Mouse (Mus musculus) hindbrain, embryonic 16.5 days (tissue): ENCODE data around the gene Chpf2. TPM values are rescaled to one million over a fixed set of nuclear protein-coding genes. Genes with fewer than 3 reads are reported as not detected.

Experiments used
- ATAC-seq: fragments of 200-750 bp; cut with Nextera tagmentation; 2 replicates; pipeline ENCODE4 v1.8.0; 2017; ENCODE audit warnings: moderate TSS enrichment, moderate library complexity
- H3K27ac ChIP-seq: fragments of 300-500 bp; sonication (generic); 2 replicates; pipeline ENCODE4 v1.5.1; 2014; ENCODE audit warnings: low read depth, mild to moderate bottlenecking, control low read depth, low read length, moderate library complexity
- H3K27me3 ChIP-seq: fragments of 300-500 bp; sonication (generic); replicated peaks from 2 replicates; pipeline ENCODE4 v1.6.1; 2014; ENCODE audit warnings: low read length; ENCODE audit not compliant: control insufficient read depth, insufficient read depth
- H3K36me3 ChIP-seq: fragments of 300-500 bp; sonication (generic); 2 replicates; pipeline ENCODE4 v1.6.1; 2014; ENCODE audit warnings: mild to moderate bottlenecking, low read length, moderate library complexity, mixed read lengths; ENCODE audit not compliant: control insufficient read depth, insufficient read depth
- H3K4me1 ChIP-seq: fragments of 300-500 bp; sonication (generic); 2 replicates; pipeline ENCODE4 v1.6.1; 2014; ENCODE audit warnings: low read depth, low read length; ENCODE audit not compliant: control insufficient read depth, insufficient read depth
- H3K4me2 ChIP-seq: fragments of 300-500 bp; sonication (generic); 2 replicates; pipeline ENCODE4 v1.6.1; 2014; ENCODE audit warnings: mild to moderate bottlenecking, low read length, control low read depth, moderate library complexity
- H3K4me3 ChIP-seq: fragments of 300-500 bp; sonication (generic); 2 replicates; pipeline ENCODE4 v1.5.1; 2014; ENCODE audit warnings: mild to moderate bottlenecking, low read length, control low read depth, moderate library complexity
- H3K9ac ChIP-seq: fragments of 300-500 bp; sonication (generic); 2 replicates; pipeline ENCODE4 v1.6.1; 2014; ENCODE audit warnings: low read depth, mild to moderate bottlenecking, control low read depth, low read length, moderate library complexity
- H3K9me3 ChIP-seq: fragments of 300-500 bp; sonication (generic); 2 replicates; pipeline ENCODE4 v1.6.1; 2014; ENCODE audit warnings: mild to moderate bottlenecking, low read length, moderate library complexity; ENCODE audit not compliant: control insufficient read depth
- WGBS: fragments of 180-500 bp; shearing (Covaris S2); extraction: QIAGEN DNeasy Blood & Tissue Kit; methylation state at CpG from one replicate; pipeline ENCODE4 v1.1.7; 2014; 5-methylcytosine and 5-hydroxymethylcytosine counted together
- polyA plus RNA-seq: library from polyadenylated mRNA; unstranded; fragments of >200 nt; fragmentation: Nextera tagmentation; extraction: Ambion mirVana; gene quantifications from 2 replicates; pipeline ENCODE4 v1.2.1, GENCODE M21; 2015

The Chpf2 gene
- polyA plus RNA-seq, 1 experiment from 2014 or later = 20.6 TPM

DNA sequence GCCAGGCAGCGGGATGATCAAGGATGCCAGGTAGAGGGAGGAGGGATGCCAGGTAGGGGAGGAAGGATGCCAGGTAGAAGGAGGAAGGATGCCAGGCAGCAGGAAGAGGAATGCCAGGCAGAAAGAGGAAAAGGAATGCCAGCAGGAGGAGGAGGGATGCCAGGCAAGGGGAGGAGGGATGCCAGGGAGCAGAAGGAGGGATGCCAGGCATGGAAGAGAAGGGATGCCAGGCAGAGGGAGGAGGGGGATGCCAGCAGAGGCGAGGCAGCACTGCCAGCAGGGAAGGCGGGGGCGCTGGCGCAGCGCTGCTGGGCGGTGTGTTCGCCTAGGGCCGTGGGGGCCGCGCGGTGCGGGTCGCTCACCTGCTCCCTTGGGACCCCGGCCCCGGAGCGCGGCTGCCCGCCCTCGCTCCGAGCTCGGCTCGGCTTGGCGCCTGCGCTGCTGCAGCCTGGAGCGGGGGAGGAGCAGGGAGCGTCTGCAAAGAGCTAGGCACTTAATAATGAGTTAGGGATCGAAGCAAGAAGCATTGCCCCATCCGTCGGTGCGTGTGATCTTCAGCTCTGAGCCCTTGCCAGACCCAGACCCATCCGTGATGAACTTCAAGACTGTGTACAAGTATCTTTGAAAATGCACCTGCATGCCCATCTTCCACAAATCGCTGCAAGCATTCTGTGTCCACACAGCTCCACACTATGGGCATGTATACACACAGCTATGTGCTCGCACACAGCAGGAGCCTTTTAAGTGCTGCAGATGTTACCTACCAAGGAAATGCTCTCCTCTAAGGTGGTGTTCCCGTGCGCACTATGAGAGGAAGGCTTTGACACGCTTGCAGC, 37.7 kb downstream of the Chpf2 start, which contains the start of gene Smarcd3:
Gene Smarcd3 (minus strand): TSS at position 426 of the 836 bp plus-strand sequence.
- Histone ChIP-seq H3K4me1 (peaks cover 30% of the 10 kb centered on the region), H3K4me3 (peak within 1 kb of the TSS; percentile 72), H3K36me3 (no peaks in the 10 kb centered on the region), H3K4me2 (peak within 1 kb of the TSS; percentile 68), H3K9me3 (no peaks in the 10 kb centered on the region), H3K27ac (peak within 1 kb of the TSS; percentile 68), H3K9ac (peak within 1 kb of the TSS; percentile 87), H3K27me3 (no peaks in the 10 kb centered on the region; the same call in 1 of the 2 replicates)
- 2% methylated on average over 37 of the region's 37 CpGs for WGBS
- peak; percentile 89 for ATAC-seq

DNA sequence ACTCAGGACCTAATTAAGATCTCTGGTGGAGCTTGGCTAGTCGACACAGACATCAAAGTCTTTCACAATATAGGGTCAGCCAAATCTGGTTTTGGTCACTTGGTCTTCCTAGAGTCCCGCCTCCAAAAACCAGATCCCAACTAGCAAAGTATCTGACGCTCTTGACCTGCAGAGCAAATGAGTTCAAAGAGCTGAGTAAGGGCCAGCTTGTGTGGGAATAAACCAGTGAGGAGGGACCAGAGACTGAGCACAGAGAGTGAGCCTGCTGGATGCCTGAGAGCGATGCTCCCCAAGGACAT, 38.2 kb downstream of the Chpf2 start:
- Histone ChIP-seq H3K36me3 (no peaks in the 10 kb centered on the region), H3K9me3 (no peaks in the 10 kb centered on the region), H3K4me1 (peaks cover 30% of the 10 kb centered on the region), H3K27me3 (no peaks in the 10 kb centered on the region; the same call in 1 of the 2 replicates), H3K27ac (no peak overlapping the region), H3K9ac (peak overlapping the region; percentile 87), H3K4me2 (peak overlapping the region; percentile 68), H3K4me3 (peak overlapping the region; percentile 72)
- ATAC-seq = peak; percentile 6; the same call in 1 of the 2 replicates
- 37% methylated on average over 4 of the region's 4 CpGs for WGBS

DNA sequence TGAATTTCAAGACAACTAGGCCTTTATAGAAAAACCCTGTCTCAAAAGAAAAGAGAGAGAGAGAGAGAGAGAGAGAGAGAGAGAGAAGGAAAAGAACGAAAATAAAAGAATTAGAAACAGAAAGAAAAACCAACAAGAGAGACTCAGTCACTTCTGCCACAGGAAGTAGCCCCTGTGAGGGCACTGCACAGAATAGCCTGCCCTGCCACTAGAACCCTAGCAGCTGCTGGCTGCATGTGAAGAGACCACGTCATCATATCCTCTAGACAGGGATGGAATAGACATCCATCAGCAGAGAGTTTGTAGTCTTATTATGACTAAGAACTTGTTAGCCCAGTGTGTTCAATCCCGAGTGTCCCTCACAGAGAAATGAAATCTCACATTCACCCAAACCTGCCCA, 43.2 kb downstream of the Chpf2 start:
- no peaks in the 10 kb centered on the region for H3K36me3 ChIP-seq
- H3K27ac ChIP-seq = no peak overlapping the region
- no peaks in the 10 kb centered on the region for H3K9me3 ChIP-seq
- no peaks in the 10 kb centered on the region for H3K27me3 ChIP-seq
- peaks cover 3% of the 10 kb centered on the region for H3K4me1 ChIP-seq
- no peak for ATAC-seq
- H3K9ac ChIP-seq = no peak overlapping the region
- no peak overlapping the region for H3K4me3 ChIP-seq
- WGBS = 76% methylated on average over 3 of the region's 3 CpGs
- H3K4me2 ChIP-seq = no peak overlapping the region

DNA sequence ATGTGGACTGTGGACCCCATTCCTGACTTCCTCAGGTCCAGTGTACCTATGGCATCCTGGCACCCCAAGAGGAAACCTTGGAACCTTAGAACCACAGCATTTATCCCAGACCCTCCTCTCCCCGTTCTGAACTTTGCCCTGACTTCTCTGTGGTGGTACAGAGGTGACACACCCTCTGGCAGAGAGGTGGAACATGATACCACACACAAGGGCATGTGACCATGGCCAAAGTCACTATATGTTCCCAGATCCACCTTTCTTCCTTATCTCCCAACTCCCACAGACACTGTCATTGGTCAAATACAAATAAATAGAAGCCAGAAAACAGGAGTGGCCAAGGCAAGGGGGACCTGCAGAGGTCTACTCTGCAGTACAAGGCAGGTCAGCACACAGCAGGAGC, 48.6 kb downstream of the Chpf2 start:
- WGBS = 53% methylated on average over 1 of the region's 1 CpGs
- H3K27ac ChIP-seq = no peak overlapping the region
- H3K9me3 ChIP-seq = no peaks in the 10 kb centered on the region
- peaks cover 3% of the 10 kb centered on the region; the same call in 1 of the 2 replicates for H3K4me1 ChIP-seq
- H3K27me3 ChIP-seq = no peaks in the 10 kb centered on the region
- ATAC-seq = no peak
- H3K4me3 ChIP-seq = no peak overlapping the region
- no peak overlapping the region for H3K9ac ChIP-seq
- no peaks in the 10 kb centered on the region for H3K36me3 ChIP-seq
- no peak overlapping the region for H3K4me2 ChIP-seq

DNA sequence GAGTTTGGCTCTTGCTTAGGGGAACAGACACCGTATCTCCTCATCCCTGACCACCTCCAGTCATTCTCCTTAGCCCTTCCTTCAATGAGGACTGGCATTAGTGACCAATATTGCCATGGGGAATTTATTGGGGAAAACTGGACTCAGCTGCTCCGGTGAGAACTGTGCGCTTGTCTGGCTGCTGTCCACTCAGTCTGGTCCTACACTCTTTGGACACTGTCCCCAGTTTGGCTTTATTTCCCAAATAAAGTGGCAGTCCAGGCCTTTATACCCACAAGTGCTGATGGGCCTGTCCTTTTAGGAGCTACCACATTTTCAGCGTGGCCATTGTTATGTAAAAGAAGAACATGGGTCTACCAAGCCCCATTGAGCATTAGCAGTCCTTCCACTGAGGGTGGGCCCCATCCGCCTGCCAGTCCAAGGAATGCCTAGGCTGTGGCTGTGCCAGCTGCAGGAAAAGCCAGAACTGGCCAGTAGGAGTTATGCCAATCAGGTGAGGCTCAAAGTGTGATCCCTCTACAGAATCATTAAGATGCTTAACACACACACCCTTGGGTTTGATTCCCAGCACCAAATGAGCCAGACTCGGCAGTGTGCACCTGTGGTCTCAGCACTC, 49.1 kb downstream of the Chpf2 start:
- no peaks in the 10 kb centered on the region for H3K27me3 ChIP-seq
- 48% methylated on average over 6 of the region's 6 CpGs for WGBS
- H3K4me1 ChIP-seq = peaks cover 3% of the 10 kb centered on the region; the same call in 1 of the 2 replicates
- ATAC-seq = peak; percentile 59
- no peak overlapping the region for H3K4me2 ChIP-seq
- H3K9me3 ChIP-seq = no peaks in the 10 kb centered on the region
- no peak overlapping the region for H3K4me3 ChIP-seq
- no peaks in the 10 kb centered on the region for H3K36me3 ChIP-seq
- no peak overlapping the region for H3K9ac ChIP-seq
- no peak overlapping the region for H3K27ac ChIP-seq

DNA sequence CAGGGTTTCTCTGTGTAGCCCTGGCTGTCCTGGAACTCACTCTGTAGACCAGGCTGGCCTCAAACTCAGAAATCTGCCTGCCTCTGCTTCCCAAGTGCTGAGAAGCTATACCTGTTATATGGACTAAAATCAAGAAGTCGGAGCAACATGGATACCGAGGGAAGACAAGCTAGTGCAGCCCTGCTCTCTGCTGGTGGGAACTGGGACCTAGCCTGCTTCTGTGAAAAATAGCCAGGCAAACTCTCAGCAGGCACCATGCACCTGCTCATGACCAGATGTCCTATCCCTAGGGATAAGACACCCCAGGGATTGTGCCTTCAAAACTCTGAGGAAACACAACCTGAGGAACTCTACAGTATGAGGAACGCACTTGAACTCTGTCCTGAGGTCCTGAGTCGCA, 50.4 kb downstream of the Chpf2 start:
- no peaks in the 10 kb centered on the region for H3K27me3 ChIP-seq
- H3K9me3 ChIP-seq = no peaks in the 10 kb centered on the region
- no peak overlapping the region for H3K4me3 ChIP-seq
- no peak overlapping the region for H3K27ac ChIP-seq
- no peak for ATAC-seq
- H3K4me1 ChIP-seq = peaks cover 3% of the 10 kb centered on the region; the same call in 1 of the 2 replicates
- WGBS = 79% methylated on average over 4 of the region's 4 CpGs
- no peaks in the 10 kb centered on the region for H3K36me3 ChIP-seq
- no peak overlapping the region for H3K9ac ChIP-seq
- no peak overlapping the region for H3K4me2 ChIP-seq

DNA sequence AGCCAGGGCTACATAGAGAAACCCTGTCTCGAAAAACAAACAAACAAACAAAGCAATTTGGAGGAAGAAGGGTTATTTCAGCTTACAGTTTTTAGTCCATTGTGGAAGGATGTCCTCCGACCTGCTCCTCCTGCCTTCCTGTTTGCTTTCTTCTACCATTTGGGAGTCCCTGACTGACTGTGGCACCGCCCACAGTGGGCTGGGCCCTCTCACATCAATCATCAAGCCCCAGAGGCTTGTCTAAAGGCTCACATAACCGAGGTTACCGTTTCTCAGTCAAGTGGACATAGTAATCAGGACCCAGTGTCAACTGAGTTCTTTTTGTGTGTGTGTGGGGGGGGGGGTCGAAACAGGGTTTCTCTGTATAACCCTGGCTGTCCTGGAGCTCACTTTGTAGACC, 51.6 kb downstream of the Chpf2 start:
- ATAC-seq = no peak
- 56% methylated on average over 6 of the region's 6 CpGs for WGBS
- Histone ChIP-seq H3K4me1 (peaks cover 3% of the 10 kb centered on the region; the same call in 1 of the 2 replicates), H3K36me3 (no peaks in the 10 kb centered on the region), H3K27me3 (no peaks in the 10 kb centered on the region), H3K4me3 (no peak overlapping the region), H3K9ac (no peak overlapping the region), H3K4me2 (no peak overlapping the region), H3K27ac (no peak overlapping the region), H3K9me3 (no peaks in the 10 kb centered on the region)

DNA sequence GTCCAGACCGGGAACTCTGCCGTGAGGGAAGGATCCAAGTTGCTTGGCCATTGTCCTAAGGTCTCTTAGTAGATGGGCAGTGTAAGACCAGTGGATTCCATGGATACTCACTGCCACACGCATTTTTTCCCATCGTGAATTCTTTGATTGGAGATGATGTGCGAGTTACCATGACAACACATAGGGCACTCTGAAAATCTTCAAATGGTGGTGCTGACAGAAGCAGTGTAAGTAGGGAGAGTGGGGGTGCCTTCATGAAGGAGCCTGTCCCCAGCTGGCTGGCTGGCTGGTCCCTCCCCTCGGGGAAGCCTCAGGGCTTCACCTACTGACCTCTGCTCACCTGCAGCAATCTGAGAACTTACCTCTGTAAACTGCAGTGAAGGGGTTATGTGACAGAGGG, 52.5 kb downstream of the Chpf2 start:
- WGBS = 56% methylated on average over 6 of the region's 6 CpGs
- H3K36me3 ChIP-seq = no peaks in the 10 kb centered on the region
- peak; percentile 69; the same call in 1 of the 2 replicates for ATAC-seq
- no peaks in the 10 kb centered on the region for H3K9me3 ChIP-seq
- no peak overlapping the region for H3K4me2 ChIP-seq
- no peak overlapping the region for H3K4me3 ChIP-seq
- no peaks in the 10 kb centered on the region for H3K27me3 ChIP-seq
- H3K4me1 ChIP-seq = peaks cover 3% of the 10 kb centered on the region; the same call in 1 of the 2 replicates
- H3K27ac ChIP-seq = no peak overlapping the region
- H3K9ac ChIP-seq = no peak overlapping the region
